Mouse (Mus musculus) urinary bladder, postnatal 0 days (tissue): ENCODE measurements around the gene Olfr1140. TPM values are rescaled to one million over a fixed set of nuclear protein-coding genes. Genes with fewer than 3 reads are reported as not detected.

Experiments used
- polyA plus RNA-seq: library from polyadenylated mRNA; unstranded; fragments of >200 nt; fragmentation: Nextera tagmentation; extraction: Ambion mirVana; gene quantifications from 2 replicates; pipeline ENCODE4 v1.2.1, GENCODE M21; 2015

Gene Olfr1140
- polyA plus RNA-seq: not detected in 2 replicates

GRCm38 (mm10) chr2:87743452-87743851 lies at the start of gene Olfr1140:
Gene Olfr1140, plus strand, starts transcription at chr2:87743752.

GRCm38 (mm10) chr2:87693847-87694246 lies 49.7 kb upstream of the Olfr1140 start, which contains the start of gene Olfr1136:
Gene Olfr1136, minus strand, starts transcription at chr2:87693947.

GRCm38 (mm10) chr2:87713079-87713478 lies 30.5 kb upstream of the Olfr1140 start, which contains the start of gene Olfr1137:
Gene Olfr1137, minus strand, starts transcription at chr2:87713179.

GRCm38 (mm10) chr2:87739878-87740277 lies 3.7 kb upstream of the Olfr1140 start, which contains the start of gene Olfr1138:
Gene Olfr1138, minus strand, starts transcription at chr2:87739978.

DNA sequence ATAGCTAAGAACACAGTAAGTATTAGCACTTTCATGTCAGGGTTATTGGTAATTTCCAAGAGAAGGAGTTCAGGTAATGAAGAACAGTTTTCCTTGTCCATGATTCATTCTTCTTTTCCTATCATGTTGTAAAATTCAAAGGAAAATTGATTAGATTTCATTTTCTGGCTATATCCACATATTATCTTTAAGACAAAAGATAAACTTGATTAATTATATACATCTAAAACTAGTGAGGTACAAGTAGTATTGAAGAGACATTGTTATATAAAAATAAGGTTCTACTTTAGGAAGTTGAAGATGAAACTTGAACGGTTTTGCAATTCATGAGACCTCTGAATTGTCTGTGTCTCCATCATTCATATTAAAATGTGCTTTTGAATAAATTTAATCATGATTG lies 10.3 kb downstream of the Olfr1140 start, which contains the start of gene Olfr1141:
TSS of gene Olfr1141 (minus strand) at position 101 of the 400 bp plus-strand sequence.

DNA sequence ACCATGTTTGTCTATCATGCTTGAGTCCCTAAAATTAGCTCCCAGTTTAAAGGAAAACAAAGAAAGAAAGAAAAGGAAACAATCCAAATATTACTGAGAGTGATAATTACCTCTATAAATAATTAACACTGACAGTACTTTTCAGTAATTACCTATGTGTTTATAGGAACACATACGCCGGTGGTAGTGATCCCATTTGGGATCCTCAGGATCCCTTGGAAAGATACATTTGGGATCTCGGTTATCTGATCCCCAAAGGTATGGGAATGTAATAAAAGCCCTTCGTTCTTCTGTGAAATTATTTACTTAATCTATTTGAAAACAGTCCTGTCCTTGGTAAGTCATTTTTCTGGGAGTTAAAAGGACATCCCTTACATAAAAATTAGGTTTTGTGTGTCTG lies 35.6 kb downstream of the Olfr1140 start, which contains the start of gene Olfr152:
TSS of gene Olfr152 (plus strand) at position 301 of the 400 bp plus-strand sequence.

Other genes starting within 250 kb of the Olfr1140 start
- gene Pramel7, start 246.7 kb upstream of the Olfr1140 start, polyA plus RNA-seq: not detected in 2 replicates
- gene Pramel6, start 237.2 kb upstream of the Olfr1140 start, polyA plus RNA-seq: not detected in 2 replicates
- gene Olfr153, start 212.0 kb upstream of the Olfr1140 start, polyA plus RNA-seq: not detected in 2 replicates
- gene Olfr1128, start 198.2 kb upstream of the Olfr1140 start, polyA plus RNA-seq: not detected in 2 replicates
- gene Olfr1129, start 169.8 kb upstream of the Olfr1140 start, polyA plus RNA-seq: not detected in 2 replicates
- gene Olfr1130, start 137.5 kb upstream of the Olfr1140 start, polyA plus RNA-seq: not detected in 2 replicates
- gene Olfr1131, start 116.6 kb upstream of the Olfr1140 start, polyA plus RNA-seq: not detected in 2 replicates
- not detected in 2 replicates for gene Olfr1132, start 106.2 kb upstream of the Olfr1140 start, polyA plus RNA-seq
- not detected in 2 replicates for gene Olfr1133, start 96.4 kb upstream of the Olfr1140 start, polyA plus RNA-seq
- gene Olfr1134, start 85.3 kb upstream of the Olfr1140 start, polyA plus RNA-seq: not detected in 2 replicates
- not detected in 2 replicates for gene Olfr1135, start 70.1 kb upstream of the Olfr1140 start, polyA plus RNA-seq
- gene Olfr1136, start 49.8 kb upstream of the Olfr1140 start, polyA plus RNA-seq: not detected in 2 replicates
- gene Olfr1137, start 30.6 kb upstream of the Olfr1140 start, polyA plus RNA-seq: not detected in 2 replicates
- not detected in 2 replicates for gene Olfr1138, start 3.8 kb upstream of the Olfr1140 start, polyA plus RNA-seq
- gene Olfr1141, start 10.2 kb downstream of the Olfr1140 start, polyA plus RNA-seq: not detected in 2 replicates
- gene Olfr152, start 35.7 kb downstream of the Olfr1140 start, polyA plus RNA-seq: not detected in 2 replicates
- not detected in 2 replicates for gene Olfr1143, start 56.8 kb downstream of the Olfr1140 start, polyA plus RNA-seq
- not detected in 2 replicates for gene Olfr1145, start 66.1 kb downstream of the Olfr1140 start, polyA plus RNA-seq
- gene Olfr1148, start 86.8 kb downstream of the Olfr1140 start, polyA plus RNA-seq: not detected in 2 replicates
- not detected in 2 replicates for gene Olfr1150-ps1, start 100.2 kb downstream of the Olfr1140 start, polyA plus RNA-seq
- not detected in 2 replicates for gene Olfr1151, start 112.1 kb downstream of the Olfr1140 start, polyA plus RNA-seq
- not detected in 2 replicates for gene Olfr1152, start 122.7 kb downstream of the Olfr1140 start, polyA plus RNA-seq
- gene Olfr1153, start 151.2 kb downstream of the Olfr1140 start, polyA plus RNA-seq: not detected in 2 replicates
- gene Olfr1154, start 161.4 kb downstream of the Olfr1140 start, polyA plus RNA-seq: not detected in 2 replicates
- gene Olfr1155, start 201.4 kb downstream of the Olfr1140 start, polyA plus RNA-seq: not detected in 2 replicates
- gene Olfr1156, start 209.3 kb downstream of the Olfr1140 start, polyA plus RNA-seq: not detected in 2 replicates
- gene Olfr1157, start 224.5 kb downstream of the Olfr1140 start, polyA plus RNA-seq: not detected in 2 replicates
- gene Olfr74, start 230.9 kb downstream of the Olfr1140 start, polyA plus RNA-seq: not detected in 2 replicates
- not detected in 2 replicates for gene Olfr1158, start 246.4 kb downstream of the Olfr1140 start, polyA plus RNA-seq